Mouse (Mus musculus) layer of hippocampus, postnatal 36 days (tissue): ENCODE results near the gene Sumo3. TPM values are rescaled to one million over a fixed set of nuclear protein-coding genes. Genes with fewer than 3 reads are reported as not detected.

Experiments used
- DNase-seq, 2 experiments: peaks; one replicate each; pipeline ENCODE4 v3.0.0; 2022
- microRNA-seq, 2 experiments: library from miRNA; unstranded; fragments of <30 nt; microRNA quantifications; one replicate each; pipeline ENCODE4 v1.2.0; 2021
- total RNA-seq, 2 experiments: library from RNA; stranded (reverse); gene quantifications; 2 replicates each; pipeline ENCODE4 v1.2.3; 2021

Gene Sumo3
- total RNA-seq, 2 experiments from 2014 or later: 127 TPM

DNA sequence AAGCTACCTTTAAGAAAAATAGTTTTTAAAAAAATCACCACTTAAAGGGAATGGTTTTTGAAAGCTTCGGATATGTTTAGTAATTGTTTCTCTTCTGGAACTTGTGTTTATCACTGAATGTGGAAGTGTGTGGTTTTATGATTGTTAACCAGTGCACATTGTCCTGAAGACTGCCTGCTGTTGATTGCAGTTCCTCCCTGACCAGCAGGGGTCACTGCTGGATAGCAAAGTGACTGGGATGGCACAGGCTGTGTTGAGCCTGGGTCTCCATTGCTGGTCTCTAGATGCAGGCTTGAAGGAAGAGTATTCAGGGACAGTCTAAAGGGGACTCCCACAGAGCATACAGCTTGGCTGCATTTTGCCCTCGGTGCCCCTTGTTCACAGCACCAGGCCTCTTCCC lies 21.6 kb downstream of the Sumo3 start:
- DNase-seq: peak; percentile 73 to 81

GRCm38 (mm10) chr10:77629163-77629562 lies 23.3 kb downstream of the Sumo3 start:
- no peak for DNase-seq

GRCm38 (mm10) chr10:77629970-77630369 lies 24.1 kb downstream of the Sumo3 start:
- no peak for DNase-seq

GRCm38 (mm10) chr10:77634016-77634415 lies 28.1 kb downstream of the Sumo3 start:
- DNase-seq: no peak

DNA sequence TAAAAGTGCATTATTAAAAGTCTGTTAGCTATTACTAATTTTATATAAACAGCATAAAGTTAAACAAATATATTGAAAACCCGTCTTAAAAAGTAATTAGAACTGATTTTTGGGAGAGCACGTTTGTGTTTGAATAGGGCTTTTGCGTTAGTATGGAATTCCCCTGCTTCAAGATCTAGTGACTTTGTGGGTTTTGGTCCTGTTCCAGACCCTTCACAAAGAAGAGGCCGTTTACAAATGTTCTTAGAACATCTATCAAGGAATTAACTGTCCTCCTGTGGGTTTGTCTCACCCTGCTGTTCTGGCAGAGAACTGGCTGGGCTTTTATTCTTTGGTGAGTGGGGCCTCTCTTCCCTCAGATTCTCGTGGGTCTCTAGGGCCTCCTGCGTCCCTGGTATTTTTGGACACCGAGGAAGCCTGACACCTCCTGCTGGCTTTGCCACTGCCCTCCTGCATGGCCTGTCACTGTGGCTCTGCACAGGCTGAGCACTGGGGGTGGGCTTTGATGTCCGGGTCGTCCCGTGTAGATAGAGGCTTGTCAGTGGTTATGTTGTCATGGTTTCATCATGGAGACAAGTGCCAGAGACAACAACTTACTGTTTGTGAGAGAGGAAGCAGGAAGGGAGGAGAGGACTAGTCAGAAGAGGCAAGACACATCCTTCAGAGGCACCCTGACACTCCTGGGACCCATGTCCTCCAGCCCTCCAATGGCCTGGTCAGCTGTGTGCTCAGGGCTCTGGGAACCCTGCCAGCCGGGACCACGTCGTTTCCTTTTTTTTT lies 28.7 kb downstream of the Sumo3 start:
- DNase-seq: no peak

DNA sequence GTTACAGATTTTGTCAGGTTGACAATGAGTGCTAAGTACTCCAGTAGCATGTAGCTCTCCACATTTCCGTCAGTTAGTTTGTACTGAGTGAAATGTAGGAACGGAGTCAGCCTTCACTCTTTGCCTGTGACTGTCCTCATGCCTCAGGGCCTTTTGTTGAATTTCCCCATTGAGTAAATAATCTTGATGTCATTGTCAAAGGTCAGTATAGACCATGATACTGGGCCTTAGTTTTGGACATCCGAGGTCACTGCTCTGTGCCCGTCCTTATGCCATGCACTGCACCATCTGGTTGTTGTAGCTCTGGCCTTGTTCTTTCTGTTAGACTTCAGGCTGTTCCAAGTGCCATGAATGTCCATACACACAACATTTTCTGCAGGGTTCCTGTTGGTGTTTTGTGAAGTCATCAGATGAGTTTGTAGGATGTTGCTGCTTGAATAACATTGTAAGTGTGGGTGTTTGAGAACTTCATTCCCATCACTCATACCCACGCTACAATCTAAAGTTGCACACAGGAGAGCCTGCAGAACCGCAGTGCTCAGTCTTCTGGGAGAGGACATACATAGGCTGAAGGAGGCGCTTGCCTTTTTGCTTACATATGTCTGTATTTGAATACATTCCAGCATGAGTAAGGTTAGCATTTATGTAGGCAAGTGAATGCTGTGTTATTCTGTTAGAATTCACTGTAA lies 30.5 kb downstream of the Sumo3 start:
- no peak for DNase-seq

GRCm38 (mm10) chr10:77638956-77639355 lies 33.1 kb downstream of the Sumo3 start:
- no peak for DNase-seq

- DNase-seq: no peak
Measured at GRCm38 (mm10) chr10:77643160-77643559, 37.3 kb downstream of the Sumo3 start.

DNA sequence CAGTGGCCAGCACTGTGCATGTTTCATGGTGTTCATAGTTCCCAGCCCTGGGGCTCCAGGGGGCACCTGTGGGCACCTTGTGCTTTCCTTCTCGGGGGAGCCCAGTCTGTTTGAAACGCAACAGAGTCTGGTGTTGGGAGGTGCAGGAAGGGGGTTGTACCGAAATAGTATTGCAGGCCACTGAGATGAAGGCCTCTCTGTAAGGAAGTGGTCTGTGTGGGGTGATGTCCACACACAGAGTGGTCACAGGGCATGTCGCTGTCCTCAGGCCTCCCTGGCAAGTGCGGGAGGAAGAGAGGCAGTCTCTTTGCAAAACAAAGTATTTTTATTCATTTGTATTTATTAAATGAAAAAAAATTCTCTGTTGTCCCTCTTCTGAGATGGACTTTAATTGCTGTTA lies 39.7 kb downstream of the Sumo3 start:
- DNase-seq: no peak

GRCm38 (mm10) chr10:77647461-77647860 lies 41.6 kb downstream of the Sumo3 start:
- DNase-seq: no peak

DNA sequence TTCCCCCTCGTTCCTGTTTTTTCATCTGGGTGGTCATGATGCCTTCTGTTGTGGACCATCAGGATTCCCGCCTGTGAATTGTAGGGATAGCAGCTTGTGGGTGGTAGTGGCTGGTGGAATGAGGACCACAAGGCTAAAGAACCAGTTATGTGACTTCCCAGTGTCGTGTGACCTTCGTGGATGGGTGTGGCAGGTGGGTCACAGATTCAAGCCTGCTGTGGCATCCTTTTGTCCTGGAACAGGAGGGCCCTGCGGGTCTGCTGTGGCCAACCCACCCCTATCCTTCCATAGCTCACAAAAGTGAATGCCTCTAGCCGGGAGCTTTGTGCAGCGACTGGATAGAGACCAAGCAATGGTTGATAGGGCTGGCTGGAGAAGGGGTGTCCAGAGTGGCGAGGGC lies 42.0 kb downstream of the Sumo3 start:
- DNase-seq: no peak

GRCm38 (mm10) chr10:77652046-77652445 lies 46.1 kb downstream of the Sumo3 start:
- no peak for DNase-seq

GRCm38 (mm10) chr10:77658286-77658994 lies 52.5 kb downstream of the Sumo3 start:
- no peak for DNase-seq

- DNase-seq: no peak
Measured at GRCm38 (mm10) chr10:77663949-77664665, 58.2 kb downstream of the Sumo3 start.

- DNase-seq: no peak
Measured at GRCm38 (mm10) chr10:77666342-77666741, 60.4 kb downstream of the Sumo3 start.

DNA sequence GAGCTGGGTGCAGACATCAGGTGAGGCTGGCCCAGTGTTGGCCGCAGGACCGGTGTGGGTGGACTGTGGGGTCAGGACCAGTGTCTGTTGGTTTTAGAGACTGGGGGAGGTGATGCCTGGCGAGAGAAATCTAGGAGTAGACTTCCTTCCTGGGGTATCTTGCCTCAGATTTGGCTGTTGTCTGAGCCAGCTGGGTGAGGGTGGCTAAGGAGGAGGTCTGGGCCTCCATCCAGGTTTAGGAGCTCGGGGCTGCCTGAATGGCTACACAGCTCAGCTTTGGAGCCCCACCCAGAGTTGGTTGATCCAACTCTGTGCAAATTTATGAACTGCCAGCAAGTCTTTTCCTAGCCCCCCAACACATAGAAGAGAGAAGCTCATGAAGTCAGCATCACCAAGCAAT lies 61.5 kb downstream of the Sumo3 start:
- DNase-seq: no peak

Small RNAs within 50 kb of the gene (microRNA-seq; reads per million reads assigned to microRNA genes)
- 23.6 to 46.3 reads per million in 2 experiments for gene Mir1930

Other genes starting within 250 kb of the Sumo3 start
- 100 to 1,000 TPM; 113 to 117 TPM for gene Adarb1, start 187.8 kb upstream of the Sumo3 start, total RNA-seq
- 10 to 100 TPM; 35.1 to 37.4 TPM for gene Fam207a, start 90.3 kb upstream of the Sumo3 start, total RNA-seq
- 1 to 10 TPM; 3.6 TPM for gene Itgb2, start 75.8 kb upstream of the Sumo3 start, total RNA-seq
- gene Pttg1ip, start 24.4 kb upstream of the Sumo3 start, total RNA-seq: 10 to 100 TPM; 68.2 to 69.0 TPM
- 10 to 100 TPM; 17.2 to 29.6 TPM for gene Gm49325, start 100 bp downstream of the Sumo3 start, total RNA-seq
- 10 to 100 TPM; 83.8 to 95.4 TPM for gene Ube2g2, start 16.2 kb downstream of the Sumo3 start, total RNA-seq
- gene Tspear, start 80.5 kb downstream of the Sumo3 start, total RNA-seq: not detected
- gene Gm19402, start 84.7 kb downstream of the Sumo3 start, total RNA-seq: not detected
- gene Gm9508, start 91.1 kb downstream of the Sumo3 start, total RNA-seq: not detected
- gene Gm10272, start 100.5 kb downstream of the Sumo3 start, total RNA-seq: not detected
- gene Gm10024, start 105.4 kb downstream of the Sumo3 start, total RNA-seq: not detected
- not detected for gene Gm10142, start 109.7 kb downstream of the Sumo3 start, total RNA-seq
- not detected for gene Krtap12-1, start 114.5 kb downstream of the Sumo3 start, total RNA-seq
- not detected for gene Gm10100, start 120.4 kb downstream of the Sumo3 start, total RNA-seq
- not detected for gene Gm18596, start 136.5 kb downstream of the Sumo3 start, total RNA-seq
- not detected for gene Gm9736, start 145.3 kb downstream of the Sumo3 start, total RNA-seq
- not detected for gene Gm3233, start 153.6 kb downstream of the Sumo3 start, total RNA-seq
- gene Gm3238, start 165.2 kb downstream of the Sumo3 start, total RNA-seq: not detected
- gene Gm7138, start 170.8 kb downstream of the Sumo3 start, total RNA-seq: not detected
- gene Gm3250, start 176.4 kb downstream of the Sumo3 start, total RNA-seq: not detected
- gene Gm7137, start 182.1 kb downstream of the Sumo3 start, total RNA-seq: not detected
- gene Gm9639, start 189.0 kb downstream of the Sumo3 start, total RNA-seq: not detected
- gene Gm19668, start 193.0 kb downstream of the Sumo3 start, total RNA-seq: not detected
- not detected for gene Gm9507, start 205.7 kb downstream of the Sumo3 start, total RNA-seq
- gene Gm2696, start 208.6 kb downstream of the Sumo3 start, total RNA-seq: not detected
- gene Krtap10-4, start 221.0 kb downstream of the Sumo3 start, total RNA-seq: not detected
- not detected for gene Krtap10-10, start 229.8 kb downstream of the Sumo3 start, total RNA-seq
- gene Gm36176, start 240.7 kb downstream of the Sumo3 start, total RNA-seq: not detected
- not detected for gene Gm10318, start 246.8 kb downstream of the Sumo3 start, total RNA-seq